Mouse (Mus musculus) lung, embryonic 14.5 days (tissue): ENCODE measurements around the gene Rab5c. TPM values are rescaled to one million over a fixed set of nuclear protein-coding genes. Genes with fewer than 3 reads are reported as not detected.
A peak's percentile ranks its signal among the peaks of the same experiment; 100 is the strongest.

ENCODE experiments used
- ATAC-seq: fragments of 200-750 bp; cut with Nextera tagmentation; 2 replicates; pipeline ENCODE4 v1.8.0; 2017; ENCODE audit warnings: mild to moderate bottlenecking, moderate TSS enrichment, moderate library complexity; ENCODE audit not compliant: insufficient read depth
- DNase-seq: peaks from one replicate; pipeline ENCODE4 v3.0.0-alpha.2; 2015
- H3K27ac ChIP-seq: fragments of 300-500 bp; sonication (generic); 2 replicates; pipeline ENCODE4 v1.5.1; 2014; ENCODE audit warnings: low read depth, mild to moderate bottlenecking, moderate library complexity
- H3K27me3 ChIP-seq: fragments of 300-500 bp; sonication (generic); 2 replicates; pipeline ENCODE4 v1.6.1; 2014; ENCODE audit warnings: low read length, control low read depth; ENCODE audit not compliant: insufficient read depth
- H3K36me3 ChIP-seq: fragments of 300-500 bp; sonication (generic); 2 replicates; pipeline ENCODE4 v1.6.1; 2014; ENCODE audit warnings: control low read depth; ENCODE audit not compliant: insufficient read depth
- H3K4me1 ChIP-seq: fragments of 300-500 bp; sonication (generic); 2 replicates; pipeline ENCODE4 v1.6.1; 2014; ENCODE audit warnings: antibody characterized with exemption, control low read depth; ENCODE audit not compliant: insufficient read depth
- H3K4me2 ChIP-seq: fragments of 300-500 bp; sonication (generic); 2 replicates; pipeline ENCODE4 v1.6.1; 2014; ENCODE audit warnings: mild to moderate bottlenecking
- H3K4me3 ChIP-seq: fragments of 300-500 bp; sonication (generic); 2 replicates; pipeline ENCODE4 v1.5.1; 2014; ENCODE audit warnings: low read depth, low read length
- H3K9ac ChIP-seq: fragments of 300-500 bp; sonication (generic); 2 replicates; pipeline ENCODE4 v1.6.1; 2014
- H3K9me3 ChIP-seq: fragments of 300-500 bp; sonication (generic); 2 replicates; pipeline ENCODE4 v1.6.1; 2016; ENCODE audit warnings: low read depth, low read length, control low read depth
- CTCF ChIP-seq: IDR thresholded peaks from 2 replicates; pipeline ENCODE4 v1.5.1; 2016; ENCODE audit warnings: antibody characterized with exemption, low read depth
- WGBS: fragments of 180-500 bp; shearing (Covaris S2); extraction: QIAGEN DNeasy Blood & Tissue Kit; methylation state at CpG from one replicate; pipeline ENCODE4 v1.1.7; 2014; 5-methylcytosine and 5-hydroxymethylcytosine counted together
- polyA plus RNA-seq: library from polyadenylated mRNA; unstranded; fragments of >200 nt; fragmentation: Nextera tagmentation; extraction: Ambion mirVana; gene quantifications from 2 replicates; pipeline ENCODE4 v1.2.1, GENCODE M21; 2014

Gene Rab5c
- polyA plus RNA-seq, 1 experiment from 2014 or later: 49.9 TPM

GRCm38 (mm10) chr11:100775921-100776320 lies 37.9 kb upstream of the Rab5c start:
- Histone ChIP-seq H3K27ac (no peak overlapping the region), H3K4me2 (no peak overlapping the region), H3K4me3 (no peak overlapping the region), H3K27me3 (no peaks in the 10 kb centered on the region), H3K36me3 (peaks cover 10% of the 10 kb centered on the region; the same call in 1 of the 2 replicates), H3K9me3 (no peaks in the 10 kb centered on the region), H3K9ac (no peak overlapping the region), H3K4me1 (no peaks in the 10 kb centered on the region)
- ATAC-seq (no peak), DNase-seq (no peak)
- TF ChIP-seq CTCF: no peak
- WGBS: 72% methylated on average over 10 of the region's 10 CpGs

GRCm38 (mm10) chr11:100774261-100774660 lies 36.2 kb upstream of the Rab5c start:
- Histone ChIP-seq H3K9me3 (no peaks in the 10 kb centered on the region), H3K27me3 (no peaks in the 10 kb centered on the region), H3K9ac (no peak overlapping the region), H3K27ac (no peak overlapping the region), H3K4me2 (no peak overlapping the region), H3K36me3 (no peaks in the 10 kb centered on the region), H3K4me1 (no peaks in the 10 kb centered on the region), H3K4me3 (no peak overlapping the region)
- ATAC-seq (no peak), DNase-seq (no peak)
- 66% methylated on average over 4 of the region's 4 CpGs for WGBS
- TF ChIP-seq CTCF: no peak

- no peaks in the 10 kb centered on the region for H3K9me3 ChIP-seq
- H3K4me3 ChIP-seq: peak within 1 kb of the TSS; percentile 57
- H3K36me3 ChIP-seq: no peaks in the 10 kb centered on the region
- TF ChIP-seq CTCF: no peak
- peak within 1 kb of the TSS; percentile 64 for H3K4me2 ChIP-seq
- peak within 1 kb of the TSS; percentile 21; the same call in 1 of the 2 replicates for H3K27ac ChIP-seq
- ATAC-seq (peak; percentile 70), DNase-seq (peak; percentile 84)
- no peaks in the 10 kb centered on the region for H3K27me3 ChIP-seq
- 13% methylated on average over 17 of the region's 17 CpGs for WGBS
- no peaks in the 10 kb centered on the region for H3K4me1 ChIP-seq
- peak within 1 kb of the TSS; percentile 64 for H3K9ac ChIP-seq
Measured at GRCm38 (mm10) chr11:100770646-100771408, 32.8 kb upstream of the Rab5c start, which contains the start of gene Ghdc. TSS of gene Ghdc (minus strand) at chr11:100770957.

- Histone ChIP-seq H3K4me3 (peak overlapping the region; percentile 57), H3K9ac (peak overlapping the region; percentile 64), H3K36me3 (no peaks in the 10 kb centered on the region), H3K4me2 (peak overlapping the region; percentile 64), H3K27ac (no peak overlapping the region), H3K27me3 (no peaks in the 10 kb centered on the region), H3K4me1 (no peaks in the 10 kb centered on the region), H3K9me3 (no peaks in the 10 kb centered on the region)
- DNase-seq (no peak), ATAC-seq (no peak)
- TF ChIP-seq CTCF: 0 out of 2 replicates have a peak, but pooled peaks have one; percentile 6
- 49% methylated on average over 6 of the region's 6 CpGs for WGBS
Measured at GRCm38 (mm10) chr11:100769980-100770379, 32.0 kb upstream of the Rab5c start.

- ATAC-seq (no peak), DNase-seq (no peak)
- Histone ChIP-seq H3K27ac (no peak overlapping the region), H3K9me3 (no peaks in the 10 kb centered on the region), H3K27me3 (no peaks in the 10 kb centered on the region), H3K4me3 (no peak overlapping the region), H3K4me1 (no peaks in the 10 kb centered on the region), H3K9ac (no peak overlapping the region), H3K36me3 (no peaks in the 10 kb centered on the region), H3K4me2 (no peak overlapping the region)
- 87% methylated on average over 5 of the region's 5 CpGs for WGBS
- no peak for TF ChIP-seq CTCF
Measured at GRCm38 (mm10) chr11:100767871-100768270, 29.9 kb upstream of the Rab5c start.

- DNase-seq (no peak), ATAC-seq (no peak)
- WGBS: 77% methylated on average over 9 of the region's 9 CpGs
Measured at GRCm38 (mm10) chr11:100766726-100767125, 28.7 kb upstream of the Rab5c start.

GRCm38 (mm10) chr11:100762831-100763230 lies 24.8 kb upstream of the Rab5c start, which contains the start of gene Hcrt:
TSS of gene Hcrt (minus strand) at chr11:100762931.
- H3K9ac ChIP-seq: peak within 1 kb of the TSS; percentile 40
- no peaks in the 10 kb centered on the region for H3K36me3 ChIP-seq
- H3K4me2 ChIP-seq: peak within 1 kb of the TSS; percentile 76
- H3K9me3 ChIP-seq: no peaks in the 10 kb centered on the region
- H3K4me1 ChIP-seq: no peaks in the 10 kb centered on the region; the same call in 1 of the 2 replicates
- no peak for TF ChIP-seq CTCF
- H3K27ac ChIP-seq: no peak within 1 kb of the TSS
- ATAC-seq (no peak), DNase-seq (no peak)
- peak within 1 kb of the TSS; percentile 40 for H3K4me3 ChIP-seq
- peaks cover 43% of the 10 kb centered on the region for H3K27me3 ChIP-seq
- WGBS: 76% methylated on average over 7 of the region's 7 CpGs

More at GRCm38 (mm10) chr11:100766726-100767125, 28.7 kb upstream of the Rab5c start:
- Histone ChIP-seq H3K4me2 (no peak overlapping the region), H3K36me3 (no peaks in the 10 kb centered on the region), H3K9ac (no peak overlapping the region), H3K27me3 (peaks cover 11% of the 10 kb centered on the region), H3K4me1 (no peaks in the 10 kb centered on the region), H3K4me3 (no peak overlapping the region), H3K27ac (no peak overlapping the region), H3K9me3 (no peaks in the 10 kb centered on the region)
- no peak for TF ChIP-seq CTCF
